Mouse (Mus musculus) forebrain, embryonic 16.5 days (tissue): ENCODE results near the gene Tspan9. TPM values are rescaled to one million over a fixed set of nuclear protein-coding genes. Genes with fewer than 3 reads are reported as not detected.

Source experiments
- ATAC-seq: fragments of 200-750 bp; cut with Nextera tagmentation; 2 replicates; pipeline ENCODE4 v1.8.0; 2017; ENCODE audit warnings: mild to moderate bottlenecking, moderate library complexity
- H3K27ac ChIP-seq: fragments of 300-500 bp; sonication (generic); 2 replicates; pipeline ENCODE4 v1.5.1; 2014; ENCODE audit warnings: low read length, control low read depth
- H3K27me3 ChIP-seq: fragments of 300-500 bp; sonication (generic); replicated peaks from 2 replicates; pipeline ENCODE4 v1.6.1; 2014; ENCODE audit warnings: low read length; ENCODE audit not compliant: control insufficient read depth, insufficient read depth
- H3K36me3 ChIP-seq: fragments of 300-500 bp; sonication (generic); 2 replicates; pipeline ENCODE4 v1.6.1; 2014; ENCODE audit not compliant: control insufficient read depth, insufficient read depth
- H3K4me1 ChIP-seq: fragments of 300-500 bp; sonication (generic); replicated peaks from 2 replicates; pipeline ENCODE4 v1.6.1; 2014; ENCODE audit warnings: low read length; ENCODE audit not compliant: control insufficient read depth, insufficient read depth
- H3K4me2 ChIP-seq: fragments of 300-500 bp; sonication (generic); 2 replicates; pipeline ENCODE4 v1.6.1; 2014; ENCODE audit warnings: mild to moderate bottlenecking, low read length, control low read depth
- H3K4me3 ChIP-seq: fragments of 300-500 bp; sonication (generic); replicated peaks from 2 replicates; pipeline ENCODE4 v1.5.1; 2014; ENCODE audit warnings: mild to moderate bottlenecking, low read length, control low read depth
- H3K9ac ChIP-seq: fragments of 300-500 bp; sonication (generic); replicated peaks from 2 replicates; pipeline ENCODE4 v1.6.1; 2014; ENCODE audit warnings: low read depth, low read length, control low read depth
- H3K9me3 ChIP-seq: fragments of 300-500 bp; sonication (generic); 2 replicates; pipeline ENCODE4 v1.6.1; 2016; ENCODE audit warnings: low read length; ENCODE audit not compliant: control insufficient read depth
- WGBS: fragments of 180-500 bp; shearing (Covaris S2); extraction: QIAGEN DNeasy Blood & Tissue Kit; methylation state at CpG from one replicate; pipeline ENCODE4 v1.1.7; 2014; 5-methylcytosine and 5-hydroxymethylcytosine counted together
- polyA plus RNA-seq: library from polyadenylated mRNA; unstranded; fragments of >200 nt; fragmentation: Nextera tagmentation; extraction: Ambion mirVana; gene quantifications from 2 replicates; pipeline ENCODE4 v1.2.1, GENCODE M21; 2015

Gene Tspan9
- polyA plus RNA-seq, 1 experiment from 2014 or later: 57.4 TPM

DNA sequence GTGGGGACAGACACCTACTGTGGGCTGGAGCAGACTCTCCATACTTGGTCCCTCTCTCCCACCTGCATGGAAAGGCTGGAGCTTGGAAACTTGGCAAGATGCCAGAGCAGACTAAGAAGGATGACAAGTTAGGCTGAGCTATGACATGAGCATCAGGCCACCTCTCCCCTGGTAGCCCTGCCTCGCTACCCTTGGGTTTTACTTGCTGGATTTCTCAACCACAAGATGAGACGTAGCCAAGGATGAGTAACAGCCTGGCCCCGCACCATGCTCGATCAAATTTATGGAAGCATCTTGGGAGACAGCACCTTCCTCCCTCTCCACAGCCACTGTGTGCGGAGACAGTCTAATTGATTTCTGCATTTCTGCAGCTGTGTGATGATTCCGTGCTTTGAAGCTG lies 28.3 kb downstream of the Tspan9 start:
- peaks cover 12% of the 10 kb centered on the region for H3K4me1 ChIP-seq
- no peaks in the 10 kb centered on the region for H3K27me3 ChIP-seq
- no peak overlapping the region for H3K27ac ChIP-seq
- no peak overlapping the region for H3K9ac ChIP-seq
- no peak overlapping the region for H3K4me2 ChIP-seq
- H3K9me3 ChIP-seq: no peaks in the 10 kb centered on the region
- no peak overlapping the region for H3K4me3 ChIP-seq
- H3K36me3 ChIP-seq: no peaks in the 10 kb centered on the region
- WGBS: 74% methylated on average over 6 of the region's 6 CpGs
- no peak for ATAC-seq

DNA sequence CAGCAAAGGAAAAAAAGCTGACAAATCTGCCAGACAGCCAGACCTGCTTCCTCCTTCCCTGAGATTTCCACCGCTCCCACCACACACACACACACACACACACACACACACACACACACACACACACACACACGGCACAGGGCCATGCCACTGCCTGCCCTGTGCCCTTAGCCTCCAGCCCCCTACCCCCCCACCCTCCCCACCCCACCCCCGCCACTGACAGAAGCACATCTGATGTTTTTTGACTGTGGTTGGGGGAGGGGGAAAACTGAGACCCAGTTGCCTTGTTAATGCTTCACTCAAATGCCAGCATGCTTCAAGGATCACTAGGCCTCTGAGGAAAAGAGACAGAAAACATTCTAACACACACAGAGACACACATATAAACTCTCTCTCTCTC lies 30.8 kb downstream of the Tspan9 start:
- Histone ChIP-seq H3K27me3 (no peaks in the 10 kb centered on the region), H3K27ac (no peak overlapping the region), H3K9ac (no peak overlapping the region), H3K4me1 (peaks cover 12% of the 10 kb centered on the region), H3K36me3 (no peaks in the 10 kb centered on the region), H3K4me2 (no peak overlapping the region), H3K4me3 (no peak overlapping the region), H3K9me3 (no peaks in the 10 kb centered on the region)
- 15% methylated on average over 3 of the region's 3 CpGs for WGBS
- no peak for ATAC-seq

DNA sequence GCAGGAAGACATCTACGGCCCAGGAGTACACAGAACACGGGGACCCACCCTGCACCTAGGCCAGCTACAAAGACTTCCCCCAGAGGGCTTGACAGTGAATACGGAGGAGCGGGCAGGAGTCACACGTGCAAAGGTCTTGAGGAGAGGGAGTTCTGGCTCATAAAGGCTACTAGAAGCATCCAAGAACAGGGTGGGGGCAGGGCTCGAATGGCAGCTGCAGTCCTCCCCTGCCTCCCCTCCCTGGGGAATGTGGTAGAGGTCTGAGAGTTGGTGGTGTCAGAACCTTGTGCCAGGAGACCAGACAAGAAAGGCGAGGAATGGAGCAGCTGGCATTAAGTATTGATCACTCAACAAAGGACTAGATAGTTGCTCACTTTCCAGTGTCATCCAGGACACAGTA lies 31.6 kb downstream of the Tspan9 start:
- H3K9ac ChIP-seq: no peak overlapping the region
- no peak overlapping the region for H3K27ac ChIP-seq
- H3K36me3 ChIP-seq: no peaks in the 10 kb centered on the region
- 66% methylated on average over 7 of the region's 7 CpGs for WGBS
- no peak overlapping the region for H3K4me2 ChIP-seq
- peak; percentile 21; the same call in 1 of the 2 replicates for ATAC-seq
- H3K9me3 ChIP-seq: no peaks in the 10 kb centered on the region
- no peak overlapping the region for H3K4me3 ChIP-seq
- H3K27me3 ChIP-seq: no peaks in the 10 kb centered on the region
- peaks cover 12% of the 10 kb centered on the region for H3K4me1 ChIP-seq

DNA sequence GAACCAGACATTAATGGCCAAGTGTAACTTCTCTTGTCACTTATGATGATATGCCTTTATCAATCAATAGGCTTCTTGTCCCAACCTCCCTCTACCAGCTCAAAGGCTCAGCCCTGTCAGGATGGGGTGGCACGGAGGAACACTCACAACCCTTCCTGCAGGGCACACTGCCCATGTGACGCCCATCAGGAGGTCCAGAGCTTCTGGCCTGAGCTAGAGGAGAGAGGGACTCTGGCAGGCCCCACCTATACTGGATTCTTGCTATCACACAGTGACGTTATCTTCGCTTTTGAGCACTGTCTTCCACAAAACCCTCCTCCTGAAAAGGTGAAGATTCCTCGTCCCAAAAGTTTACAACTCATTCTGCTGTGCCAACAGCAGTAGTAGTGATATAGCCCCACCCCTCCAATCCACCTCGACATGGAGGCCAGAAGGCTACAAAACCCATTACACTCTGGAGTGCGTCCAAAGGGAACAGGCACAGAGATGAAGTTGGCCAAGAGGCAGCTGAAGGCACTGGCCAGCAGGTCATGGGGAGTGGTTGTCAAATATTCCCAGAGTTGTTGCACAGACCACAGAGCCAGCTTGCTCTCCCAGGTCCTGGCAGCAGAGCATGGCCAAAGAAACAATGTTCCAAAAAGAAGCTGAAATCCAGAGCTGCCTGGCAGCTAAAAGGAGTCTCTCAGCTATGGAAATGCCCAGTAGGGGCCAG lies 34.9 kb downstream of the Tspan9 start:
- H3K9ac ChIP-seq: no peak overlapping the region
- H3K27ac ChIP-seq: no peak overlapping the region
- no peaks in the 10 kb centered on the region for H3K36me3 ChIP-seq
- 81% methylated on average over 7 of the region's 7 CpGs for WGBS
- H3K27me3 ChIP-seq: no peaks in the 10 kb centered on the region
- no peak for ATAC-seq
- H3K4me1 ChIP-seq: peaks cover 24% of the 10 kb centered on the region
- no peaks in the 10 kb centered on the region for H3K9me3 ChIP-seq
- no peak overlapping the region for H3K4me2 ChIP-seq
- no peak overlapping the region for H3K4me3 ChIP-seq

DNA sequence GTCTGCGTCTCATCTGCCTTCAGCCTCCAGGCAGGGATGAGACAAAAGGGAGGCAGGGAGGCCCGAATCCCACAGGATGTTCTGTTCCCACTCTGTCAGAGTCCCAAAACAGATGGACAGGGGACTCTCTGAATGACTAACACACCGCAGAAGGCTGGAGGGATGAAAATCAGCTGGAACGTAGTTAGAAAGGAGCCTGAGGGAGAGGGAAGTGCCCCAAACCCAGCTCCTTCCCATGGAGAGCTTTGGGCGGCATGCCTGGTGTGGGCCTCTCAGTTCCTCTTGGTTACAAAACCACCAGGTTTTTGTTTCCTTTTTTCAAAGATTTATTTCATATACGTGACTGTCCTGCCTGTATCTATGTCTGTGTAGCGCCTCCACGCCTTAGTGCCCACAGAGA lies 35.7 kb downstream of the Tspan9 start:
- H3K9ac ChIP-seq: no peak overlapping the region
- no peaks in the 10 kb centered on the region for H3K9me3 ChIP-seq
- peaks cover 22% of the 10 kb centered on the region for H3K4me1 ChIP-seq
- H3K4me2 ChIP-seq: no peak overlapping the region
- H3K36me3 ChIP-seq: no peaks in the 10 kb centered on the region
- H3K4me3 ChIP-seq: no peak overlapping the region
- no peak for ATAC-seq
- H3K27ac ChIP-seq: no peak overlapping the region
- H3K27me3 ChIP-seq: no peaks in the 10 kb centered on the region
- WGBS: 83% methylated on average over 8 of the region's 8 CpGs

DNA sequence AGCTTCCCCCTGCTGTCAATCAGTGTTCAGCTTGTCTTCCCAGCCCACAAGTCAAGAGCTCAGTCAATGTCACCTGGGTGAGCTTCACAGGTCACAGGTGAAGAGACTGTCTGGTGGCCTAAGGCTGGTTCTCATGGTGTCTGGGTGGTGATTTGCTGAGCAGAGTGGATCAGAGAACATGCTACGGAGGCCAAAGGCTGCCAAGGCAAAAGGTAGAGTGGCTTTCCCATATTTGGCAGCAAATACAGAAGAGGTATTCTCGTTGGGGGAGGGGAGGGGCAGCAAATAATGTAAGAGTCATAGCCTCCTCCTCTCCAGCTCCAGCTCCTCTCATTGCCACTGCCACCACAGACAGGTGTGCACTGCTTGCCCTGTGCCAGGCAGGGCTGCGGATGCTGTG lies 37.2 kb downstream of the Tspan9 start:
- no peak for ATAC-seq
- Histone ChIP-seq H3K4me1 (peaks cover 11% of the 10 kb centered on the region), H3K4me2 (no peak overlapping the region), H3K36me3 (no peaks in the 10 kb centered on the region), H3K9me3 (no peaks in the 10 kb centered on the region), H3K9ac (no peak overlapping the region), H3K4me3 (no peak overlapping the region), H3K27me3 (no peaks in the 10 kb centered on the region), H3K27ac (no peak overlapping the region)
- 85% methylated on average over 3 of the region's 3 CpGs for WGBS

DNA sequence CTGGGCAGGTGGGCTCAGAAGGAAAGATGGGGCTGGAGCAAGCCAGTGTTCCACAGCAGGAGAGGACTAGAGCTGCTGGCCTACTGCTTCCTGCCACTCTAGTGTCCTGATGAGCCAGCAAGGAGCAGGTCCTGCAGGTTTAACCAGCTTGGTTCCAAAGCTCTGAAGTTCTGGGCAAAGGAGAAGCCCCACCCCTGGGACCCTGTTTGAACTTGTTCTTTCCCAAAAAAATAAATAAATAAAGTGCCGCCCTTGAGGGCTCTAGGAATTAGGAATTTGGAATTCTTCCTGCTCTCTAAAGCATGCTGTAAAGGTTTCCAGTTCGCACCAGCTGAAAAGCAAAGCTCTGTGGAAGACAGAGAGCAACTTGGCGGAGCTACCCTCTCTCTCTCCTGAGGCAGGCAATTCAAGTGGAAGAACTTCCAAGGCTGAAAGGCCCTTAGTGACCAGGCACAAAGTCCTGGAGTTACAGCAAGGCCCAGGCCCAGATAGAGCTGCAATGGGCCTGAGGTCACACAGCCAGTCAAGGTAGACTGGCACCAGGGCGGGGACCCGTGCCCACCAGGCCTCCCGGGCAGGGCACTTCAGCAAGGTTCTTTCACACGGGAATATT lies 38.6 kb downstream of the Tspan9 start:
- H3K27ac ChIP-seq: no peak overlapping the region
- ATAC-seq: peak; percentile 43
- H3K9ac ChIP-seq: no peak overlapping the region
- no peaks in the 10 kb centered on the region for H3K9me3 ChIP-seq
- no peak overlapping the region for H3K4me2 ChIP-seq
- no peak overlapping the region for H3K4me3 ChIP-seq
- peaks cover 11% of the 10 kb centered on the region for H3K4me1 ChIP-seq
- 51% methylated on average over 7 of the region's 7 CpGs for WGBS
- no peaks in the 10 kb centered on the region for H3K27me3 ChIP-seq
- H3K36me3 ChIP-seq: no peaks in the 10 kb centered on the region

DNA sequence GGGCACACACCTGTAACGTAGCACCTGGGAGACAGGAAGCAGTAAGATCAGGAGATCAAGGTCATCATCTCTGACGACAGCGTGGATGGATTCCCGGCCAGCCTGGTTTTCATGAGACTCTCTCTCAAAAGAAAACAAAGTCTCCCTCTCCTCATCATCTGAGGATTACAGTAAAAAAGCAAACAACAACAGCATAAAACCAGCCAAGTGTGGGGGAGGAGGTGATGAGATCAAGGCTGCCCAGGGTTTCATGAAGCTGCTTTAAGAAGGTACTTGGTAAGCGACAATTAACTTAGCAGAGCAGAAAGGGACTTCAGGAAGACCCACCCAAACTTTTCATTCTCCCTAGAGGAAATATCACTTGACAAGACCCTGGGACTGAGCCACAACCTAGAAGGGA lies 39.5 kb downstream of the Tspan9 start:
- 85% methylated on average over 5 of the region's 5 CpGs for WGBS
- H3K9me3 ChIP-seq: no peaks in the 10 kb centered on the region
- no peak overlapping the region for H3K27ac ChIP-seq
- H3K36me3 ChIP-seq: no peaks in the 10 kb centered on the region
- H3K4me2 ChIP-seq: no peak overlapping the region
- ATAC-seq: no peak
- H3K27me3 ChIP-seq: no peaks in the 10 kb centered on the region
- no peak overlapping the region for H3K9ac ChIP-seq
- no peak overlapping the region for H3K4me3 ChIP-seq
- peaks cover 20% of the 10 kb centered on the region for H3K4me1 ChIP-seq

DNA sequence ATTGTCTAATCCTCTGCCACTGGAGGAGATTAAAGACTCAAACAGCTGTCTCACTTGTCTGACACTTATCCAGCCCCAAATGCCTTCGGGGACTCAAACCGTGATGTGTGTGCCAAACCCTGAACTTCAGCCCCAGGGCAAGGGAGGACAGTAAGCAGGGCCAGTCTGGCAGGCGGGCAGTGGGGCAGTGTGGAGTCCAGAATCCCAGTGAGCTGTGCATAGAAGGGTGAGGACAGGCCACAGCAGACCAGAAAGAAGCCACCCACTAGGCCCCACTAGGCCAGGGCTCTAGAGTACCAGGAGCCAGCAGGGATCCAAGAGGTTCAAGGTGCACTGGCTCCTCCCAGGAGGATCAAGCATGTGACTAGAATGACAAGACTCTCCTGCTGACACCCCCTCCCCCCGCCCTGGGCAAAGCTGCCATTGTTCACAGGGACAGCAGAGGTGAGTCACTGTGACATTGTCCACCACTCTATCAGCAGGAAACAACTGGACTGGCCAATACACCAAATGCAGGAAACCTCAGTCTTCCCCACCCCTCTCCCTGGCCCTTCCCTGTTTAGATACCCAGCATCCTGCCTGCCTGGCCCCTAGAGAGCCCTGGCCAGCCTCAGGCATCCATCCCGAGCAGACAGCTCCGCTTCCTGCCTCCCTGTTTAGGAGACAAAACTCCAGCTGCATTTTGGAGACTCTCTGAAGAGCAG lies 40.9 kb downstream of the Tspan9 start:
- Histone ChIP-seq H3K9me3 (no peaks in the 10 kb centered on the region), H3K9ac (no peak overlapping the region), H3K36me3 (no peaks in the 10 kb centered on the region), H3K4me2 (no peak overlapping the region), H3K4me1 (peaks cover 21% of the 10 kb centered on the region), H3K4me3 (no peak overlapping the region), H3K27me3 (no peaks in the 10 kb centered on the region), H3K27ac (no peak overlapping the region)
- WGBS: 59% methylated on average over 6 of the region's 6 CpGs
- no peak; the same call in 1 of the 2 replicates for ATAC-seq
